Mouse (Mus musculus): ENCODE results near the gene Mroh2a. TPM values are rescaled to one million over a fixed set of nuclear protein-coding genes. Genes with fewer than 3 reads are reported as not detected.

Gene Mroh2a
- total and polyA plus RNA-seq, 3 experiments: 0.06 to 0.13 TPM; not detected in 1

GRCm38 (mm10) chr1:88213061-88213460, 13.7 kb upstream of the Mroh2a start:
- no peak for TF ChIP-seq CTCF (IDR thresholded peaks at IDR 0.05)
- no peak for TF ChIP-seq POLR2A (IDR thresholded peaks at IDR 0.05; ENCODE audit: insufficient read depth, low read depth, low read length)
- TF ChIP-seq EP300 (IDR thresholded peaks at IDR 0.05; ENCODE audit: insufficient read depth, low read depth, low read length): no peak
- Histone ChIP-seq H3K36me3 (ENCODE audit: control insufficient read depth, insufficient read depth, low read length) (no peaks in the 10 kb centered on the region), H3K27ac (no peak overlapping the region), H3K4me1 (ENCODE audit: control insufficient read depth, insufficient read depth, low read length) (no peaks in the 10 kb centered on the region), H3K79me2 (replicated peaks; ENCODE audit: control insufficient read depth, insufficient read depth, low read length) (no peaks in the 10 kb centered on the region), H3K27me3 (ENCODE audit: control insufficient read depth, insufficient read depth, low read length) (no peaks in the 10 kb centered on the region), H3K9ac (ENCODE audit: low read depth, low read length) (no peak overlapping the region), H3K4me3 (no peak overlapping the region)
- intact Hi-C loops (cut with DNase I): no loop called here
- DNase-seq: no peak
- WGBS: 57% methylated on average over 1 of the region's 1 CpGs

GRCm38 (mm10) chr1:88213766-88214461, 12.9 kb upstream of the Mroh2a start:
- intact Hi-C loops (cut with DNase I): no loop called here
- Histone ChIP-seq H3K36me3 (ENCODE audit: control insufficient read depth, insufficient read depth, low read length) (no peaks in the 10 kb centered on the region), H3K4me3 (no peak overlapping the region), H3K4me1 (ENCODE audit: control insufficient read depth, insufficient read depth, low read length) (no peaks in the 10 kb centered on the region), H3K27me3 (ENCODE audit: control insufficient read depth, insufficient read depth, low read length) (no peaks in the 10 kb centered on the region), H3K9ac (ENCODE audit: low read depth, low read length) (no peak overlapping the region), H3K79me2 (replicated peaks; ENCODE audit: control insufficient read depth, insufficient read depth, low read length) (no peaks in the 10 kb centered on the region), H3K27ac (no peak overlapping the region)
- WGBS: 60% methylated on average over 2 of the region's 2 CpGs
- TF ChIP-seq POLR2A (IDR thresholded peaks at IDR 0.05; ENCODE audit: insufficient read depth, low read depth, low read length) (no peak), CTCF (IDR thresholded peaks at IDR 0.05) (no peak), EP300 (IDR thresholded peaks at IDR 0.05; ENCODE audit: insufficient read depth, low read depth, low read length) (no peak)
- DNase-seq: peak in 1 of 2 experiments; percentile 22

- TF ChIP-seq EP300 (IDR thresholded peaks at IDR 0.05; ENCODE audit: insufficient read depth, low read depth, low read length): no peak
- TF ChIP-seq POLR2A (IDR thresholded peaks at IDR 0.05; ENCODE audit: insufficient read depth, low read depth, low read length): no peak
- TF ChIP-seq CTCF (IDR thresholded peaks at IDR 0.05): no peak
- Histone ChIP-seq H3K27me3 (ENCODE audit: control insufficient read depth, insufficient read depth, low read length) (no peaks in the 10 kb centered on the region), H3K9ac (ENCODE audit: low read depth, low read length) (no peak overlapping the region), H3K27ac (no peak overlapping the region), H3K36me3 (ENCODE audit: control insufficient read depth, insufficient read depth, low read length) (no peaks in the 10 kb centered on the region), H3K4me3 (no peak overlapping the region), H3K4me1 (ENCODE audit: control insufficient read depth, insufficient read depth, low read length) (no peaks in the 10 kb centered on the region), H3K79me2 (replicated peaks; ENCODE audit: control insufficient read depth, insufficient read depth, low read length) (no peaks in the 10 kb centered on the region)
- intact Hi-C loops (cut with DNase I): no loop called here
- DNase-seq: no peak
- 68% methylated on average over 2 of the region's 2 CpGs for WGBS
Observed at GRCm38 (mm10) chr1:88214462-88214952, 12.3 kb upstream of the Mroh2a start.

DNA sequence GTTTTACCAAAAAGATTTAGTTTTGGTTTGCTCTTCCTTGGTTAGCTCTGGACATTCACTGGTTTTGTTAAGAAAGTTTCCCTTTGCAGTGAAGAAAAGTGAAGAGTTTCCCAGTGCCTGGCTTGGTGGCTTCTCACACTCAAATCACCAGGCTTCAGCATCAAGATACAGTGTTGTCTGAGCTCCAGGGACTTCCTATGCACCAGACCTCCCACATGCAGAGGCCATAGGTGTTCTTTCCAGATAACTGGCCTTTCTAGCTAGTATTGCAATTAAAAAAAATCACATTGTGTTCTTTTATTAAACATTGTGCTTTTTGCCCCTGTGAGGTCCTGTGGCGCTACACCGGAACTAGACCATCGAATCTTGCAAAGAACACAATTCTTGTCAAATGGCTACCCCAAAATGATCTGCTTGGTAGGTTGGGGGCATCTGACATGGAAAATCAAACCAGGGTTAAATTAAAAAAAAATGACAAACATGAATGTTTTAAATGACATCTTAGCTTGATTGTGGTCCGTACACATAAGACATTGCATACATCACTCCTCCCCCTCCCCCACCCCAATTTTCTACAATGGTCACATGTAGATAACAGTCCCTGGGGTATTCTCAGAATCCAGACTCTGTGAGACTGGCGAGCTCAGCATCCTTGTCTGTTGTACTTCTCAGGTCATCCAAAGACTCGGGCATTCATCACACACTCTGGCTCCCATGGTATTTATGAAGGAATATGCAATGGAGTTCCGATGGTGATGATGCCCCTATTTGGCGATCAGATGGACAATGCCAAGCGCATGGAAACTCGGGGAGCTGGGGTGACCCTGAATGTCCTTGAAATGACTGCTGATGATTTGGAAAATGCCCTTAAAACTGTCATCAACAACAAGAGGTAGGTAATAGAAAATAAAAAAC, 11.1 kb upstream of the Mroh2a start:
- 61% methylated on average over 10 of the region's 10 CpGs for WGBS
- Histone ChIP-seq H3K9ac (ENCODE audit: low read depth, low read length) (no peak overlapping the region), H3K27me3 (ENCODE audit: control insufficient read depth, insufficient read depth, low read length) (no peaks in the 10 kb centered on the region), H3K4me3 (no peak overlapping the region), H3K79me2 (replicated peaks; ENCODE audit: control insufficient read depth, insufficient read depth, low read length) (no peaks in the 10 kb centered on the region), H3K27ac (no peak overlapping the region), H3K36me3 (ENCODE audit: control insufficient read depth, insufficient read depth, low read length) (no peaks in the 10 kb centered on the region), H3K4me1 (ENCODE audit: control insufficient read depth, insufficient read depth, low read length) (no peaks in the 10 kb centered on the region)
- intact Hi-C loops (cut with DNase I): no loop called here
- DNase-seq: no peak
- TF ChIP-seq POLR2A (IDR thresholded peaks at IDR 0.05; ENCODE audit: insufficient read depth, low read depth, low read length): no peak
- TF ChIP-seq CTCF (IDR thresholded peaks at IDR 0.05): no peak
- no peak for TF ChIP-seq EP300 (IDR thresholded peaks at IDR 0.05; ENCODE audit: insufficient read depth, low read depth, low read length)

DNA sequence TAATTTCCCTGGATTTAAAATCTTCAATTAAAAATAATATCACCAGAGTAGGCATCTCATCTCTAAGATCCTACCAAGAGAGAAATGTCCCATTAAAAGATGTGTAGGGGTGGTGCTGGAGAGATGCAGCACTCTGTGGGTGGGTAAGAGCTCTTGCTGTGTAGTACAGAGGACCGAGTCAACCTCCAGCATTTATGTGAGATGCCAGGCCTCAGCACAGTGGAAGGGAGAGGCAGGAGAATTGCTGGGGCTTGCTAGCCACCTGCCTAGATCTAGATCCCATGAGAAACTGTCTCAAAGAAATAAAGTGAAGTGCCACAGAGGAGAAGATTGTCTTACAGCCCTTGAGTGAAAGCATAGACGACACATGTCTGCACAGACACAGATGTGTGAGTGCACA, 10.2 kb upstream of the Mroh2a start:
- no peak overlapping the region for H3K9ac ChIP-seq (ENCODE audit: low read depth, low read length)
- TF ChIP-seq CTCF (IDR thresholded peaks at IDR 0.05): no peak
- TF ChIP-seq EP300 (IDR thresholded peaks at IDR 0.05; ENCODE audit: insufficient read depth, low read depth, low read length): no peak
- TF ChIP-seq POLR2A (IDR thresholded peaks at IDR 0.05; ENCODE audit: insufficient read depth, low read depth, low read length): no peak
- H3K4me3 ChIP-seq: no peak overlapping the region
- H3K36me3 ChIP-seq (ENCODE audit: control insufficient read depth, insufficient read depth, low read length): no peaks in the 10 kb centered on the region
- intact Hi-C loops (cut with DNase I): no loop called here
- H3K27ac ChIP-seq: no peak overlapping the region
- DNase-seq: no peak
- H3K27me3 ChIP-seq (ENCODE audit: control insufficient read depth, insufficient read depth, low read length): no peaks in the 10 kb centered on the region
- 49% methylated on average over 2 of the region's 2 CpGs for WGBS
- no peaks in the 10 kb centered on the region for H3K4me1 ChIP-seq (ENCODE audit: control insufficient read depth, insufficient read depth, low read length)
- no peaks in the 10 kb centered on the region for H3K79me2 ChIP-seq (replicated peaks; ENCODE audit: control insufficient read depth, insufficient read depth, low read length)

Data from heart, adult 2 months (tissue).